Mouse (Mus musculus): ENCODE results near the gene Serpina3j. TPM values are rescaled to one million over a fixed set of nuclear protein-coding genes. Genes with fewer than 3 reads are reported as not detected.
"Not testable (repeated sequence)": the region's sequence is repeated elsewhere in the genome, so short reads cannot be mapped to it uniquely, and the experiment has no call there.

Serpina3j gene
- total and polyA plus RNA-seq, 3 experiments: not detected

DNA sequence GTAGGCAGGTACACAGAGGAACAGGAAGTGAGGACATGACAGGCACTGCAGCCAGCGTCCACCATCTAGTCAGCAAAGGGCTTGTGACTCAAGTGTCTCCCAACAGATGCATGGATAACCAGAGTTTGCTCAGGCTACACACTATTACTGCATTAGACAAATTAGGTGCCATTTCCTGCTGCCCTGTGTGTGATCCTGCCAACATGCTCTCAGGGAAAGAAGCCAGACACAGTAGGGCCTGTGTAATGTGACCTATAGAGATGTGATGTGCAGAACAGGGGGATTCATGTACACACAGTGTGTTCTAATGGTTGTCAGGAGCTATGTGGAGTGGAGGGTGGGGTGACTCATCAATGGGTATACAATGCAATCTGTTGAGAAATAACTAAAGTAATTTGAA, 8.1 kb downstream of the Serpina3j start:
- TF ChIP-seq NELFE (IDR thresholded peaks at IDR 0.05; ENCODE audit: low read depth, low read length) (no peak), JUN (IDR thresholded peaks at IDR 0.05; ENCODE audit: insufficient read depth, low read depth, low read length) (no peak), NRF1 (IDR thresholded peaks at IDR 0.05; ENCODE audit: low read depth, low read length) (no peak), BHLHE40 (IDR thresholded peaks at IDR 0.05; ENCODE audit: low read depth, low read length) (no peak), GABPA (IDR thresholded peaks at IDR 0.05; ENCODE audit: insufficient replicate concordance, low read depth, low read length) (no peak), MAX (IDR thresholded peaks at IDR 0.05; ENCODE audit: low read length) (no peak), JUND (conservative IDR thresholded peaks at IDR 0.05; ENCODE audit: low read depth, low read length) (no peak), MAFK (IDR thresholded peaks at IDR 0.05; ENCODE audit: insufficient replicate concordance, low read length) (no peak), POLR2A (IDR thresholded peaks at IDR 0.05; ENCODE audit: low read depth, low read length) (no peak), EP300 (IDR thresholded peaks at IDR 0.05; ENCODE audit: low read length) (no peak), KAT2A (IDR thresholded peaks at IDR 0.05; ENCODE audit: insufficient replicate concordance, low read length) (no peak), MXI1 (IDR thresholded peaks at IDR 0.05; ENCODE audit: low read depth, low read length) (no peak), ZC3H11A (IDR thresholded peaks at IDR 0.05; ENCODE audit: low read depth, low read length) (no peak), TCF12 (IDR thresholded peaks at IDR 0.05; ENCODE audit: low read depth, low read length) (no peak), ZKSCAN1 (IDR thresholded peaks at IDR 0.05; ENCODE audit: borderline replicate concordance, low read depth, low read length) (no peak), RCOR1 (conservative IDR thresholded peaks at IDR 0.05; ENCODE audit: low read depth, low read length) (no peak)
- dilution Hi-C loops (cut with MboI; ENCODE audit: extremely low pct_ligation_motif_present, extremely low pct_unique_long_range_greater_than_20kb, low sequenced_read_pairs) (no loop called here), in situ Hi-C loops (cut with MboI; ENCODE audit: low pct_ligation_motif_present, low pct_unique_long_range_greater_than_20kb, low sequenced_read_pairs) (no loop called here)
- Histone ChIP-seq H3K27me3 (replicated peaks) (no peaks in the 10 kb centered on the region), H3K9ac (ENCODE audit: insufficient read depth, low read depth) (no peak overlapping the region), H3K27ac (ENCODE audit: insufficient read depth, low read depth) (no peak overlapping the region), H3K4me2 (ENCODE audit: insufficient read depth, low read depth, poor library complexity, severe bottlenecking) (no peak overlapping the region), H3K4me1 (ENCODE audit: control insufficient read depth in 1 of 2, insufficient read depth in 2 of 2) (no peaks in the 10 kb centered on the region; a peak in 1 of 4 replicates), H3K36me3 (replicated peaks in 1 of 2; ENCODE audit: control insufficient read depth in 1 of 2, insufficient read depth in 1 of 2, low read length in 1 of 2) (no peaks in the 10 kb centered on the region), H3K4me3 (replicated peaks in 1 of 3; ENCODE audit: low read depth in 2 of 3, low read length in 2 of 3, poor library complexity in 1 of 3) (no peak overlapping the region), H3K9me3 (replicated peaks; ENCODE audit: low read length) (no peaks in the 10 kb centered on the region), H3K79me2 (replicated peaks; ENCODE audit: control insufficient read depth, extremely low read depth, insufficient read depth, poor library complexity, severe bottlenecking) (no peaks in the 10 kb centered on the region)
- DNase-seq (ENCODE audit: extremely low read depth): no peak

DNA sequence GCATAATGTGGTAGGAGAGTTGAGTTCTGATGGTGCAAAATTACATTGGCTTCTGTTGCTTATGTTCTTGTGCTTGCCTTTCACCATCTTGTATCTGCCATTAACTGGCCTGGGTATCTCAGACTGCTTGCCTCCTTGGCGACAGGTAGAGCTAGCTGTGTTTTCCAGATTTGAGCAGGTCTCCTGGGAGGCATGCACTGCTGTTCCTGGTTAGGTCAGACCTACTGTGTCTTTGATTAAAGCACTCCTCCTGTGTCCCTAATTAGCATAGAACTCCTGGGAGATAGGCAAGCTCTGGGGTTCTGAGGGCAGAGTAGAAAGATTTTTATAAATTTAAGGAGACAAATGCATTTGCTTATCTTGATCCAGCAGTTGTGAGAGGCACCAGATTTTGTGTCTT, 17.3 kb downstream of the Serpina3j start:
- Histone ChIP-seq H3K4me1 (ENCODE audit: control insufficient read depth in 1 of 2, insufficient read depth in 2 of 2) (no peaks in the 10 kb centered on the region), H3K36me3 (replicated peaks in 1 of 2; ENCODE audit: control insufficient read depth in 1 of 2, insufficient read depth in 1 of 2, low read length in 1 of 2) (no peaks in the 10 kb centered on the region), H3K9ac (ENCODE audit: insufficient read depth, low read depth) (no peak overlapping the region), H3K4me3 (replicated peaks in 1 of 3; ENCODE audit: low read depth in 2 of 3, low read length in 2 of 3, poor library complexity in 1 of 3) (no peak overlapping the region), H3K27ac (ENCODE audit: insufficient read depth, low read depth) (no peak overlapping the region), H3K27me3 (replicated peaks) (no peaks in the 10 kb centered on the region), H3K79me2 (replicated peaks; ENCODE audit: control insufficient read depth, extremely low read depth, insufficient read depth, poor library complexity, severe bottlenecking) (no peaks in the 10 kb centered on the region), H3K9me3 (replicated peaks; ENCODE audit: low read length) (no peaks in the 10 kb centered on the region), H3K4me2 (ENCODE audit: insufficient read depth, low read depth, poor library complexity, severe bottlenecking) (no peak overlapping the region)
- DNase-seq (ENCODE audit: extremely low read depth): no peak
- in situ Hi-C loops (cut with MboI; ENCODE audit: low pct_ligation_motif_present, low pct_unique_long_range_greater_than_20kb, low sequenced_read_pairs) (no loop called here), dilution Hi-C loops (cut with MboI; ENCODE audit: extremely low pct_ligation_motif_present, extremely low pct_unique_long_range_greater_than_20kb, low sequenced_read_pairs) (no loop called here)
- TF ChIP-seq ELF1 (IDR thresholded peaks at IDR 0.05; ENCODE audit: low read depth, low read length) (no peak), BHLHE40 (IDR thresholded peaks at IDR 0.05; ENCODE audit: low read depth, low read length) (no peak), POLR2A (IDR thresholded peaks at IDR 0.05; ENCODE audit: low read depth, low read length) (no peak), NELFE (IDR thresholded peaks at IDR 0.05; ENCODE audit: low read depth, low read length) (no peak), GABPA (IDR thresholded peaks at IDR 0.05; ENCODE audit: insufficient replicate concordance, low read depth, low read length) (no peak), EP300 (IDR thresholded peaks at IDR 0.05; ENCODE audit: low read length) (no peak), HCFC1 (IDR thresholded peaks at IDR 0.05; ENCODE audit: low read depth, low read length) (no peak), NRF1 (IDR thresholded peaks at IDR 0.05; ENCODE audit: low read depth, low read length) (no peak), TBP (conservative IDR thresholded peaks at IDR 0.05; ENCODE audit: low read depth, low read length) (no peak), RAD21 (IDR thresholded peaks at IDR 0.05; ENCODE audit: low read depth, low read length) (no peak), ZKSCAN1 (IDR thresholded peaks at IDR 0.05; ENCODE audit: borderline replicate concordance, low read depth, low read length) (no peak), ZNF384 (IDR thresholded peaks at IDR 0.05; ENCODE audit: low read depth, low read length) (no peak), CHD1 (IDR thresholded peaks at IDR 0.05; ENCODE audit: low read depth, low read length) (no peak), E2F4 (IDR thresholded peaks at IDR 0.05; ENCODE audit: insufficient replicate concordance, low read depth, low read length) (no peak), USF1 (IDR thresholded peaks at IDR 0.05; ENCODE audit: low read depth, low read length) (no peak), ZMIZ1 (IDR thresholded peaks at IDR 0.05; ENCODE audit: low read depth, low read length) (no peak), IRF4 (IDR thresholded peaks at IDR 0.05; ENCODE audit: low read depth, low read length) (no peak)

DNA sequence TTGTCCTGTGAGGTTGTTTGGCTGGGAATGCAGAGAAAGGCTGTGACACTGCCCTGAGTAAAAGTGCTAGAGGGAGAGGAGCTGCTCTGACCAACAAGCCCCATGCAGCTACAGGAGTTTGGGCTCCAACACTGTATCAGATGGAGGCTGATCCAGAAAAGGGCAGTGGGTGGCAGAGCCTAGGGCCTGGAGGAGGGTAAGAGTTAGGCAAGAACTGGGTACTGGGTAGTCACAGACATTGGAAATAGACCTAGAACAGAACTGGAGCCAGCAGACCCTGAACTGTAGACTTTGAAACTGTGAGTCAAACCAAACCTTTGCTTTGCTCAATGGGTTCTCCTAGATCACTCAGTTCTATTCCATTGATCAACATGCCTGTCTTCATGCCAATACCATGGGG, 22.5 kb downstream of the Serpina3j start:
- H3K4me1 ChIP-seq (ENCODE audit: control insufficient read depth in 1 of 2, insufficient read depth in 2 of 2); H3K9me3 ChIP-seq (replicated peaks; ENCODE audit: low read length); H3K27me3 ChIP-seq (replicated peaks); H3K9ac ChIP-seq (ENCODE audit: insufficient read depth, low read depth); DNase-seq (ENCODE audit: extremely low read depth); H3K4me2 ChIP-seq (ENCODE audit: insufficient read depth, low read depth, poor library complexity, severe bottlenecking); H3K36me3 ChIP-seq (replicated peaks in 1 of 2; ENCODE audit: control insufficient read depth in 1 of 2, insufficient read depth in 1 of 2, low read length in 1 of 2); H3K79me2 ChIP-seq (replicated peaks; ENCODE audit: control insufficient read depth, extremely low read depth, insufficient read depth, poor library complexity, severe bottlenecking); H3K4me3 ChIP-seq (replicated peaks in 1 of 3; ENCODE audit: low read depth in 2 of 3, low read length in 2 of 3, poor library complexity in 1 of 3); dilution Hi-C loops (cut with MboI; ENCODE audit: extremely low pct_ligation_motif_present, extremely low pct_unique_long_range_greater_than_20kb, low sequenced_read_pairs); in situ Hi-C loops (cut with MboI; ENCODE audit: low pct_ligation_motif_present, low pct_unique_long_range_greater_than_20kb, low sequenced_read_pairs); H3K27ac ChIP-seq (ENCODE audit: insufficient read depth, low read depth): not testable (repeated sequence)
